Mouse (Mus musculus) ES-Bruce4 (cell line): ENCODE data around the gene Syce2.

Source experiments
- CTCF ChIP-seq: IDR thresholded peaks from one replicate; pipeline ENCODE4 v1.8.1; 2011; ENCODE audit warnings: low read depth, low read length
- EP300 ChIP-seq: IDR thresholded peaks from 2 replicates; pipeline ENCODE4 v1.6.1; 2011; ENCODE audit warnings: low read depth, low read length; ENCODE audit not compliant: insufficient read depth
- POLR2A ChIP-seq: IDR thresholded peaks from one replicate; pipeline ENCODE4 v1.8.1; 2011; ENCODE audit warnings: low read length; ENCODE audit not compliant: insufficient read depth

DNA sequence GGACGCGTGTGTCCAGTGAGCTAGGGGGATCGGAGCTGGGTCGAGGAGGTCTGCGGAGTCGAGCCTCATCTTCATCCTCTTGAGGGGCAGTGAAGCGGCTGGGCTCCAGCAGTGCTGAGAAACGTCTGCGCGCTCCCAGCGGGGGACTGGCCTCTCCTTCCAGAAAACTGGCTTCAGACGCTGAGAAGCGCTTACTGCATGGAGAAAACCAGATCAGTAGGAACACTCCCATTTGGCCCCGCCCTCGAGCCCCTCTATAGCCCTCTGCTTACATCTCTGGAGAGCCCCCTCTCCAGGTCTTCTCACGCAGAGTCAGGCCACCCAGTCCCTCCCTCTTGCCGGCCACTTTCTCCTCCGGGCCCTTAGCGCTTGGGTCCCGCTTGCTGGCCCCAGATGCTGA, 45.9 kb downstream of the Syce2 start:
- no peak for TF ChIP-seq CTCF
- no peak for TF ChIP-seq POLR2A
- no peak for TF ChIP-seq EP300
